Mouse (Mus musculus) midbrain, embryonic 12.5 days (tissue): ENCODE data around the gene Sccpdh. TPM values are rescaled to one million over a fixed set of nuclear protein-coding genes. Genes with fewer than 3 reads are reported as not detected.

ENCODE experiments used
- ATAC-seq: fragments of 200-750 bp; cut with Nextera tagmentation; 2 replicates; pipeline ENCODE4 v1.8.0; 2017; ENCODE audit warnings: low read depth, moderate TSS enrichment, moderate library complexity; ENCODE audit not compliant: low FRiP score
- H3K27ac ChIP-seq: fragments of 300-500 bp; sonication (generic); replicated peaks from 2 replicates; pipeline ENCODE4 v1.5.1; 2016; ENCODE audit warnings: mild to moderate bottlenecking
- H3K27me3 ChIP-seq: fragments of 300-500 bp; sonication (generic); 2 replicates; pipeline ENCODE4 v1.6.1; 2016; ENCODE audit warnings: mild to moderate bottlenecking
- H3K36me3 ChIP-seq: fragments of 300-500 bp; sonication (generic); 2 replicates; pipeline ENCODE4 v1.6.1; 2016
- H3K4me1 ChIP-seq: fragments of 300-500 bp; sonication (generic); 2 replicates; pipeline ENCODE4 v1.6.1; 2016
- H3K4me2 ChIP-seq: fragments of 300-500 bp; sonication (generic); replicated peaks from 2 replicates; pipeline ENCODE4 v1.6.1; 2016; ENCODE audit warnings: mild to moderate bottlenecking, moderate library complexity
- H3K4me3 ChIP-seq: fragments of 300-500 bp; sonication (generic); 2 replicates; pipeline ENCODE4 v1.5.1; 2016; ENCODE audit warnings: mild to moderate bottlenecking
- H3K9ac ChIP-seq: fragments of 300-500 bp; sonication (generic); replicated peaks from 2 replicates; pipeline ENCODE4 v1.6.1; 2016; ENCODE audit warnings: mild to moderate bottlenecking, moderate library complexity
- H3K9me3 ChIP-seq: fragments of 300-500 bp; sonication (generic); 2 replicates; pipeline ENCODE4 v1.6.1; 2016; ENCODE audit warnings: mild to moderate bottlenecking
- whole genome bisulfite sequencing: fragments of 180-500 bp; shearing (Covaris S2); methylation state at CpG from one replicate; pipeline ENCODE4 v1.1.7; 2016; 5-methylcytosine and 5-hydroxymethylcytosine counted together
- polyA plus RNA-seq: library from polyadenylated mRNA; unstranded; fragments of >200 nt; fragmentation: Nextera tagmentation; extraction: Ambion mirVana; gene quantifications from 2 replicates; pipeline ENCODE4 v1.2.1, GENCODE M21; 2016

Gene Sccpdh
- 90.1 and 96.3 TPM in 2 replicates for polyA plus RNA-seq

DNA sequence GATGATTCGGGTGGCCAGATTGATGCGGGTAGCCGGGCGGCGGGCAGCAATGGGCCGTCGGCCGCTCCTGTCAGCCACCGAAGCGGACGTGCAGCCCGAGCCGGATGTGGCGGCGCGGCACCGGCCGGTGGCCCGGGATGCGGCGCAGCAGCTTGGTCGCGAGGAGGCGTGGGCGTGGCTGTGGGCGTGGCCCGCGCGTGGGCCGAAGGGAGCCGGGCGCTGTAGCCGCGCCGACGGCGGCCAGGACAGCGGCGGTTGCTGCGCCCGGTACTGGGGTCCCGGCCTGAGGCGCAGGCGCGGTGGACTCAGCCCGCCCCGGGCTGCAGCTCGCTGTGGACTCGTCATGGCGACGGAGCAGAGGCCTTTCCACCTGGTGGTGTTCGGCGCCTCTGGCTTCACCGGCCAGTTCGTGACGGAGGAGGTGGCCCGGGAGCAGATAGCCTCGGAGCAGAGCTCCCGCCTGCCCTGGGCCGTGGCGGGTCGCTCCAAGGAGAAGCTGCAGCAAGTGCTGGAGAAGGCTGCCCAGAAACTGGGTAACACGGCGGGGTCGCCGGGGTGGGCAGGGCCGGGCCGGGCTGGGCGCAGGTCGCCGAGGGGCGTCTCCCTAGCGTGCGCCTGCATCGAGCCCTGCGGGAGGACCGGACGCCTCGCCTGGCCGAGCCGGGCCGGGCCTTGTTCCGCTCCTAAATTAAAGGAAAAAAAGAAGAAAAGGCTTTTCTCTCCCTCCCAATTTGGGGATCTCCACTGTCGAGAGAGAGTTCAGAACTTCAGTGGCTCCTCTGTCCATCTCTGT is at the start of gene Sccpdh:
Gene Sccpdh (plus strand): TSS at position 198 of the 793 bp plus-strand sequence.
- WGBS = under 1% methylated on average over 79 of the region's 84 CpGs
- peaks cover 18% of the 10 kb centered on the region for H3K4me1 ChIP-seq

DNA sequence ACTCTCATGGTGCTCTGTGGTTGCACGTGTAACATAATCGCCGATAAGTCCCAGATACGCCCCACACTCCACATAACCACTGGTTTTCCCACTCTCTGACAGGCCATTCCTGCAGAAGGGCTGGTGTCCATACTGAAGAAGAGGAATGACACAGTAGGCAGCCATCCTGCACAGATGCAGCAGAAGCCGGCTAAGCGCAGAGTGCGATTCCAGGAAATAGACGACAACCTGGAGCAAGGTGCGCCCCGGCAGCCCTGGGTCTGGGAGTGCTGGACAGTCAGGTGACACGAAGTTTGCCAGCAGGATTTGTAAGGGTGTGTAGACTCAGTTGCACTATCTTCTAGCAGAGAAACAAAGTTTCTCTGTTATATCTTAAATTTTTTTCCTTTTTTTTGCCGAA is 45.3 kb upstream of the Sccpdh start:
- 93% methylated on average over 12 of the region's 12 CpGs for WGBS
- H3K27ac ChIP-seq = no peak overlapping the region
- H3K4me3 ChIP-seq = no peak overlapping the region
- H3K27me3 ChIP-seq = no peaks in the 10 kb centered on the region
- H3K4me1 ChIP-seq = no peaks in the 10 kb centered on the region
- ATAC-seq = no peak
- peaks cover 13% of the 10 kb centered on the region; the same call in 1 of the 2 replicates for H3K36me3 ChIP-seq
- no peaks in the 10 kb centered on the region for H3K9me3 ChIP-seq
- H3K4me2 ChIP-seq = no peak overlapping the region
- H3K9ac ChIP-seq = no peak overlapping the region

More for the DNA sequence above, at the start of gene Sccpdh:
- peak within 1 kb of the TSS; percentile 92 for H3K27ac ChIP-seq
- peaks cover 19% of the 10 kb centered on the region for H3K36me3 ChIP-seq
- ATAC-seq = peak; percentile 96
- H3K9ac ChIP-seq = peak within 1 kb of the TSS; percentile 89
- H3K4me3 ChIP-seq = peak within 1 kb of the TSS; percentile 87
- peak within 1 kb of the TSS; percentile 68 for H3K4me2 ChIP-seq
- no peaks in the 10 kb centered on the region for H3K27me3 ChIP-seq
- H3K9me3 ChIP-seq = no peaks in the 10 kb centered on the region

DNA sequence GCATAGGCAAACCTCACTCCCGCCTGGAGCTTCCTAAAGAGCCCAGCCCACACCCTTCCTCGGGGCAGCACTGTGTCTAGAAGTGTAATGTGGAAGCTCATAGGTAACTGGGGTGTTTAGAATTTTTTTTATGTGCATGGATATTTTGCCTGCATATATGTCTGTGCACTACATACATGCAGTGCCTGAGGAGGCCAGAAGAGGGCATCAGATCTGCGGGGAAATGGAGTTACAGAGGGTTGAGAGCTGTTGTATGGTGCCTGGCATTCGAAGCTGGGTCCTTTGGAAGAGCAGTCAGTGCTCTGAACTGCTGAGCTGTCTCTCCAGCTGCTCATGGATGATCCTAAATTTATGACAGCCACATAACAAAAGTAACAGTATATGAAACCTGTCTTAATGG is 44.4 kb upstream of the Sccpdh start:
- no peaks in the 10 kb centered on the region for H3K27me3 ChIP-seq

DNA sequence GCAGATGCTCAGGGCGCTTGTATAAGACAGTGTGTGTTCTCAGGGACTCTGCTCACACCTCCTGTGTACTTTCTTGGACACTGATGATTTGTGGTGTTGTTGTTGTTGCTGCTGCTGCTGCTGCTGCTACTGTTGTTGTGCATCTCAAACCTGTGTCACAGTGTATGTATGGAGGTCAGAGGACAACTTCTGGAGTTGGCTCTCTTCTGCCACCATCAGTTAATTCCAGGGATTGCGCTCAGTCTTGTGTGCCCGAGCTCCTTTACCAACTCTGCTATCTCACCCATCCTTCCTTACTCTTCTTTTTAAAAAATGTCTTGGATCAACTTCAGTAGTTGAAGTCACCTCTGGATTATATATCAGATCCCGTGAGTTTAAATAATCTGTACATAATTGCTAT is 43.7 kb upstream of the Sccpdh start:
- H3K4me2 ChIP-seq = no peak overlapping the region
- no peaks in the 10 kb centered on the region for H3K27me3 ChIP-seq
- peaks cover 10% of the 10 kb centered on the region; the same call in 1 of the 2 replicates for H3K36me3 ChIP-seq
- H3K9me3 ChIP-seq = no peaks in the 10 kb centered on the region
- no peak for ATAC-seq
- 73% methylated on average over 4 of the region's 4 CpGs for WGBS
- H3K4me3 ChIP-seq = no peak overlapping the region
- H3K4me1 ChIP-seq = peaks cover 4% of the 10 kb centered on the region; the same call in 1 of the 2 replicates
- H3K27ac ChIP-seq = no peak overlapping the region
- H3K9ac ChIP-seq = no peak overlapping the region

More for the DNA sequence above, 44.4 kb upstream of the Sccpdh start:
- Histone ChIP-seq H3K36me3 (peaks cover 13% of the 10 kb centered on the region; the same call in 1 of the 2 replicates), H3K9ac (no peak overlapping the region), H3K4me2 (no peak overlapping the region), H3K4me1 (peaks cover 3% of the 10 kb centered on the region; the same call in 1 of the 2 replicates), H3K4me3 (no peak overlapping the region), H3K9me3 (no peaks in the 10 kb centered on the region), H3K27ac (no peak overlapping the region)
- ATAC-seq = no peak
- WGBS = 57% methylated on average over 4 of the region's 4 CpGs

DNA sequence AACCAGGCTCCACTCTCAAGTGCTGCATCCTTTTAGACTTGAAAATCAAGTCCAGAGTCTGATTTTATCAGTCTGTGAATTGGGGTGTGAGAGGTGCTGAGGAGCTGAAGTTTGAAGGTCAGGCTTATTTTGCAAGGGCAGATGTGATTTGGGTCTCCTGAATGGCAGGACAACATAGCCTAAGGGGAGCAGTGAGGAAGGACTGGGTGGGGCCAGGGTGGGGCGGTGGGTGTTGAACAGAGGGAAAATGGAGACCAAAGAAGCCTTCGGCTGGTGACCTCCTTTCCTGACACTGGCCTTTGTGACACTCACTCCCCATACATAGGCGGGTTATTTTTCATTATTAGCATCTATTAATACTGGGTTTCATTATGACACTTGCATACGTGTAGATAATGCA is 40.2 kb upstream of the Sccpdh start:
- no peak overlapping the region for H3K27ac ChIP-seq
- peaks cover 8% of the 10 kb centered on the region; the same call in 1 of the 2 replicates for H3K4me1 ChIP-seq
- H3K4me3 ChIP-seq = no peak overlapping the region
- no peak overlapping the region for H3K9ac ChIP-seq
- no peak overlapping the region for H3K4me2 ChIP-seq
- ATAC-seq = no peak
- H3K36me3 ChIP-seq = peaks cover 7% of the 10 kb centered on the region; the same call in 1 of the 2 replicates
- no peaks in the 10 kb centered on the region for H3K9me3 ChIP-seq
- WGBS = 91% methylated on average over 4 of the region's 4 CpGs
- H3K27me3 ChIP-seq = no peaks in the 10 kb centered on the region

DNA sequence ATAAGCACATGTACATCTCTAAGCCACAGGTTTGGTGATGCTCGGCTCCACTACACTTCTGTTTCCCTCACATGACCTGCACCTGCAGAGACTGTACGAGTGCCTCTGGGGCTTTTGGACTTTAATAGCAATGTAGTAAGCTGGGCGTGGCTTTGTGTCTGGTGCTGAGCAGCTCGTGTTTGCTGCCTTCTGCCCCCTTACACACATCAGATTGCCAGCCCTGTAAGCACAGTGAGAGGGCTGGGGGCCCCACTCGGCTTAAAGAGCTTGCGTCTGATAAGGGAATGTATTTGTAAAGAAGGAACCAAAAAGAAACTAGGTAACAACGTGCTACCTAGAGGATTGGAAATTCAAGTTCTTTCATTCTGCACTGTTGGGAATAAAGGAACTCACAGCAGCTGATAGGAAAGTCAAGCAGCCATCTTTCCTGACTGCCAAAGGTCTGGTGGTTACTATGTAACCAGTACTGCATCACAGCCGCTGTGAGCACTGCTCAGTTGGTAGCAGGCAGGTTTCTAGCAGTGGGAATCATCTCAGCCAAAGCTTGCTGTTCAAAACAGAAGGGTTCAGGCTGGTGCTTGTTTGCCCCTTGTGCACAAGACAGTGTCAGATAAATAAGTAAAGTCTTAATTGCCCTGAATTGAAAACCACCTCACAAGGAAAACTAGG is 39.4 kb upstream of the Sccpdh start:
- no peak overlapping the region for H3K4me3 ChIP-seq
- WGBS = 73% methylated on average over 8 of the region's 8 CpGs
- peaks cover 8% of the 10 kb centered on the region; the same call in 1 of the 2 replicates for H3K4me1 ChIP-seq
- H3K27me3 ChIP-seq = no peaks in the 10 kb centered on the region
- H3K36me3 ChIP-seq = peaks cover 7% of the 10 kb centered on the region; the same call in 1 of the 2 replicates
- H3K9ac ChIP-seq = no peak overlapping the region
- H3K9me3 ChIP-seq = no peaks in the 10 kb centered on the region
- no peak overlapping the region for H3K4me2 ChIP-seq
- no peak for ATAC-seq
- H3K27ac ChIP-seq = no peak overlapping the region

DNA sequence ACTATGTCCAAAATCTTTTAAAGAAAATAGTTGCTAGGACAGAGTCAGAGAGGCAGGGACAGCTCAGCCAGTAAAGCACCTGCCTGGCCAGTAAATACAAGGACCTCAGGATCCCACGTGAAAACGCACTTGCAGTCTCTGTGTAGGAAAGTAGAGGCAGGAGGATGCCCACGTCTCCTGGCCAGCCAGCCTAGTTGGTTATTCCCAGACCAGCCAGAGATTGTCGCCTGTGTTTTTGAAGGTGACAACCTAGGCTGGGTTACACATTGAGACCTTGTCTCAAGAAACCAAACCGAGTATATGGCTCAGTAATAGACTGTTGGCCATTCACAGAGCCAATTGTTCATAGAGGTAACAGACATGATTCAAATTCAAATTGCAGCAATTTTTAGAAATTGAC is 38.7 kb upstream of the Sccpdh start:
- H3K36me3 ChIP-seq = peaks cover 7% of the 10 kb centered on the region; the same call in 1 of the 2 replicates
- H3K4me2 ChIP-seq = no peak overlapping the region
- H3K4me1 ChIP-seq = peaks cover 8% of the 10 kb centered on the region; the same call in 1 of the 2 replicates
- H3K9me3 ChIP-seq = no peaks in the 10 kb centered on the region
- WGBS = 85% methylated on average over 5 of the region's 5 CpGs
- H3K27me3 ChIP-seq = no peaks in the 10 kb centered on the region
- H3K9ac ChIP-seq = no peak overlapping the region
- ATAC-seq = no peak
- H3K4me3 ChIP-seq = no peak overlapping the region
- no peak overlapping the region for H3K27ac ChIP-seq

DNA sequence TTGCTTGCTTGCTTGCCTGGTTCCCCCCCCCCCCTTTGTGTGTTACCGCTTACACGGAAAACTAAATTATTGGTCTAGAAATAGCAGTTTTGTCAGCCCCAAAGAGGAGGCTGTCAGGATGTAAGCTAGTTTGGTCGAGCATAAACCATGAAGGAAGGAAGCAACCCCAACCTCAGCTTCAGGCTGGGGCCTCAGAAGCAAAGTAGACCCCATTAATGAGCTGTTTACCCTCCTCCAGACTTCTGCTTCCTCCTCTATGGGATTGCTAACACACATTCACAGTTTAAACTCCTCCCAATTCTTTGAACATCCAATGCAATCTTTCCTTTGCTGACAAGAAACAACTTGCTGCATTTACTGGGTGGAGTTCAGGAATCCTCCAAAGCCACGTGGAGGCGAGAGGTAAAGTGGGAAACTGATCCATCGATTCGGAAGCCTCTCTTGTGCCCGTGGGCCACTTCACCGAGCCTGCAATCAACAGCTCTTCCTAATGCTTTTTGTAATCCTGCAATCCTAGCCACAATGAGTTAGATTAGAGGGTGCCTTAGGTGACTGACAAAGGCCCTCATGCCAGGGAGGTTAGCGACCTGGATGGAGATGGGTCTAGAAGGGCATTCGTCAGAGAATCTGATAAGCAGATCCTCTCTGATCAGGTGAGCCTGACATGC is 35.1 kb upstream of the Sccpdh start:
- no peak for ATAC-seq
- no peaks in the 10 kb centered on the region for H3K27me3 ChIP-seq
- no peak overlapping the region for H3K9ac ChIP-seq
- H3K9me3 ChIP-seq = no peaks in the 10 kb centered on the region
- H3K27ac ChIP-seq = no peak overlapping the region
- H3K4me2 ChIP-seq = no peak overlapping the region
- H3K4me3 ChIP-seq = no peak overlapping the region
- peaks cover 8% of the 10 kb centered on the region; the same call in 1 of the 2 replicates for H3K4me1 ChIP-seq
- H3K36me3 ChIP-seq = no peaks in the 10 kb centered on the region
- 84% methylated on average over 11 of the region's 11 CpGs for WGBS

DNA sequence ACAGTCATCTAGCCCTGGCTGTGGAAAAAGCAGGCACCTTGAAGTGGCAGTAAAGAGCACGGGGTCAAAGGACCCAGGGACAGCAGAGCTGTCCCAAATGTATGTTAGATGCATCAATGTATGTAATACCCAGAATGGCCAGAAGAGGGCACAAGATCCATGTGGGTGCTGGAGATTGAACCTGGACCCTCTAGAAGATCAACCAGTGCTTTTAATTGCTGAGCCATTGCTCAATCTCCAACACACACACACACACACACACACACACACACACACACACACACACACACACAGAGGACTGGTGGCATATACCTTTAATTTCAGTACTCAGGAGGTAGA is 34.6 kb upstream of the Sccpdh start:
- ATAC-seq = no peak
- H3K27me3 ChIP-seq = no peaks in the 10 kb centered on the region
- 14% methylated on average over 1 of the region's 1 CpGs for WGBS
- peaks cover 7% of the 10 kb centered on the region; the same call in 1 of the 2 replicates for H3K4me1 ChIP-seq
- no peak overlapping the region for H3K9ac ChIP-seq
- no peak overlapping the region for H3K4me2 ChIP-seq
- H3K36me3 ChIP-seq = no peaks in the 10 kb centered on the region
- no peak overlapping the region for H3K27ac ChIP-seq
- H3K9me3 ChIP-seq = no peaks in the 10 kb centered on the region
- H3K4me3 ChIP-seq = no peak overlapping the region

DNA sequence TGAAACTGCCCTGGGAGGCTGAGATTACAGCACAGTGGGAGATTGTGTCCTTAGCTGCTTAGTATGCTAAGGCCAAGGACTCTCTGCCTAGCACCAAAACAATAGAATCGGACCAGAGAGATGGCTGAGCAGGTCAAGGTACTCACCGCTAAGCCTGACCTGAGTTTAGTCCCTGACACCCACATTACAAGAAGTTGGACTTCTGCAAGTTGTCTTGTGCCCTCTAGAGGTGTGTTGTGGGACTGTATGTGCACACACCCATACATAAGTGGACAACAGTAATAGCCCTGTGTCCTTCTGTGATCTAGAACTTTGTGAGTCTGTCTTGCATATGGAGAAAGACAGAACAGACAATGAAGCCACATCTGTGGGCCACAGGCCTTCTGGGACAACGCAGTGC is 33.9 kb upstream of the Sccpdh start:
- H3K9me3 ChIP-seq = no peaks in the 10 kb centered on the region
- no peak overlapping the region for H3K4me3 ChIP-seq
- no peaks in the 10 kb centered on the region for H3K36me3 ChIP-seq
- no peak overlapping the region for H3K9ac ChIP-seq
- no peaks in the 10 kb centered on the region for H3K27me3 ChIP-seq
- no peak overlapping the region for H3K4me2 ChIP-seq
- peaks cover 5% of the 10 kb centered on the region; the same call in 1 of the 2 replicates for H3K4me1 ChIP-seq
- H3K27ac ChIP-seq = no peak overlapping the region
- 86% methylated on average over 3 of the region's 3 CpGs for WGBS
- ATAC-seq = no peak

DNA sequence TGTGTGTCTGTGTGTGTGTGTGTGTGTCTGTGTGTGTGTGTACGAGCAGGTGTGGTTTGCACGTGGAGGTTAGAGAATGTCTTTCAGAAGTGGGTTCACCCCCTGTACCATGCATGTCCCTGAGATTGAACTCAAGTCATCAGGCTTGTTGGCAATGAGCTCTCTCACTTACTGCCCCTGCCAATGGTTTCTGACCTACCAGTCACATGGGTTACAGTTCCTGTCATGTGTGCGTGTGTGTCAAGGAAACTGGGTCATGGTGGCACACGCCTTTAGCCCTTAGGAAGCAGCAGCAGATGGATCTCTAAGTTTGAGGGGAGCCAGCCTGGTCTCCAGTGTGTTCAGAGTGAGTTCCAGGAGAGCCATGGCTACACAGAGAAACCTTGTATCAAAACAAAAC is 25.3 kb upstream of the Sccpdh start:
- H3K4me1 ChIP-seq = 0 out of 2 replicates have a peak, but pooled peaks cover 3% of the 10 kb centered on the region
- no peaks in the 10 kb centered on the region for H3K9me3 ChIP-seq
- no peaks in the 10 kb centered on the region for H3K36me3 ChIP-seq
- H3K4me3 ChIP-seq = no peak overlapping the region
- no peak overlapping the region for H3K9ac ChIP-seq
- WGBS = 86% methylated on average over 4 of the region's 4 CpGs
- H3K4me2 ChIP-seq = no peak overlapping the region
- ATAC-seq = no peak
- no peak overlapping the region for H3K27ac ChIP-seq
- H3K27me3 ChIP-seq = no peaks in the 10 kb centered on the region

DNA sequence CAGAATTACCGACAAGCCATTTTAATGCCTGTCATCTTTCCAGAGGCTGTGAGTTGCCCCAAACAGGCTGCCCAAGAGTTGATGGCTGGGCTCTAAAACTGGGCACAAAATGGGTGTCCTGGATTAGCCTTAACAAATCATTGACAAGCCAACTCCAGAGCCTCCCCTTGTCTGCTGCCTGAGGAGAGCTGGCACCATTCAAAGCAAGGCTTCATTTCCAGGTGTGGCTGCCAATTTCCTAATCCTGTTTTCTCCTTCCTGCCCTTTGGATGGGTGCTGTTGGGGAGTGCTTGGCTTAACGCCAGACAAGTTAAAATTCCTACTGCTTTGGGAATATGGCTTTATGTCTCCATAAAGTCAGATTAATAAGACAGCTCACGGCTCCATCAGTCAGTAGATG is 23.9 kb upstream of the Sccpdh start:
- no peak overlapping the region for H3K27ac ChIP-seq
- H3K4me3 ChIP-seq = no peak overlapping the region
- H3K36me3 ChIP-seq = no peaks in the 10 kb centered on the region
- no peak overlapping the region for H3K4me2 ChIP-seq
- H3K9ac ChIP-seq = no peak overlapping the region
- H3K27me3 ChIP-seq = no peaks in the 10 kb centered on the region
- 65% methylated on average over 3 of the region's 3 CpGs for WGBS
- ATAC-seq = no peak
- H3K9me3 ChIP-seq = no peaks in the 10 kb centered on the region
- H3K4me1 ChIP-seq = 0 out of 2 replicates have a peak, but pooled peaks cover 3% of the 10 kb centered on the region
